Mouse (Mus musculus) left cerebral cortex, adult 9 months (tissue): Measurements from ENCODE around the gene Runx1.

Experiments
- DNase-seq, 2 experiments: peaks; one replicate each; pipeline ENCODE4 v3.0.0; 2022; ENCODE audit warnings: low spot score in 2 of 2

Runx1 gene

DNA sequence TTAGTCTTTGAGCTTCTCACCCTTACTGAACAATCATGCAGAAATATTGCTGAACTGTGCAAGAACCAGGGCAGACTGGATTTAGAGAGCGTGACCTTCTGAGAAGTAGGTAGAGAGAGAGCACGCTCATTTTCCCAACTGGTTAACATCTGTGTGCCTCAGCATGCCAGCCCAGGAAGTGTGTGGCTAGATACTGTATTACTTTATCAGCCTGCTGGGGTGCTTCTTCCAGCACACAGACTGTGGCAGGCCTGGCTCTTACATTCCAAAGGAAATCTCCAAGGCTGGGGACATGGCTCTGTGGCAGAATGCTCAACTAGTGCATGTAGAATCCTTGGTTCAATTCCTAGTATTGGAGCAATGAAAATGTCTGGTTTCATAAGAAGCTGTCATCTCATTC, 78.9 kb downstream of the Runx1 start:
- no peak for DNase-seq

DNA sequence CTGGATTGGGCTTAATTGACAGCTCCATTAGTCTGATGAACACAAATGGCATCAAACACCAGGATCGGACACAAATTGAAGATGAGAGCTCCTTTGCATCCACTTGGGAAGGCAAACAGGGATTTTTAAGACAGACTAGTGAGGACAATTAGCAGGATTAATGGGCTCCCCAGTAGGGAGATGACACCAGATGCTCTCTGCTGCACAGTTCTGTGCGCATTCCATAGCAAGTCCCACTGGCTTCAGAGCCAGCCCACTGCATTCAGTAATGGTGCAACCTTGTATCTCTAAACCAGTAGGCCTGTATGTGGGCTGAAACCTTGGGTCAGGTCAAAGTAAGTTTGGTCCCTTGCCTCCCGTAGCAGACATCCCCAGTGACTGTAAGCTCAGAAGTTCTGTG, 80.7 kb downstream of the Runx1 start:
- DNase-seq = no peak

DNA sequence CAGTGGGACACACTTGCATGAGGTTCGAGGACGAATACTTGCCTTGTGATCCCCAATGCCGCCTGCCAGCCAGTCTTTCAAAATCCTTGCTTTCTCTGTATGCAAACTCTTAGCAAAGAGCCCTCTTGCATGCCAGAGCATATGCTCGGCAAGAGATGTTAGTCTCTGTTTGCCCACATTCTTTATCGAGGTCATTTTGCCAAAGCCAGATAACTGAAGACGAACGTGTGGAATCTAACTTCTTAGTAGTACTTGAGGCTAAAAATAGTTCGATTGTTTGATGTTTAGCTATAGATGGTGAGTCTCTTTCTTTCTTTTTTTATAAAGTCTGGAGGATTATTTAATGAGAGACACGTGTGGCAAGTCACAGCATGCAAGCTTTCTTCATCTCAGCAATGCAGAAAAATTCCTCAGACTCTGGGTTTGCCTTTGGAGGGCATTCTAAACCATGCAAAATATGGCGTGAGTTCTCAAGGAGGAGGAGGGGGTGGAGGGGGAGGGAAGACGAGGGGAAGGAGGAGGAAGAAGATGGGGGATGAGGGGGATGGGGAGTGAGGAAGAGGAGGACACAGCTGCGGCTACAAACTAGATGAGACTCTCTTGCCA, 81.7 kb downstream of the Runx1 start:
- no peak for DNase-seq

DNA sequence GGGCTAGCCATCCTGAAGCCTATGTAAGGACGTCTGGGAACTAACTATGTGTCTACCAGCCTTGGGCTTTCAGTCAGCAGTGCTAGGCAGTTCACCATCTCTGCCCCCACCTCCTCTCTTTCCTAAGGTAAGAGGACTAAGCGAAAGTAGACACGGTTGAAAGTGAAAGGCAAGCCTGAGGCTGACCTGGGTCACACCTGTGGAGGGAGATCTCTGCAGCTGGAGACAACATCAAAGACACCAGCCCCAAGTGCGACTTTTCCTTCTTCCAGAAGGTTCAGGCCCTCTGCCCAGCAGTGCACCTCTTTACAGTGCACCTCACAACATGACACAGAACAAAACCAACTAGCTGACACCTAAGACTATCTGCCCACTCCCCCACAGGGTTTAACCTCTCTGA, 82.2 kb downstream of the Runx1 start:
- no peak for DNase-seq

DNA sequence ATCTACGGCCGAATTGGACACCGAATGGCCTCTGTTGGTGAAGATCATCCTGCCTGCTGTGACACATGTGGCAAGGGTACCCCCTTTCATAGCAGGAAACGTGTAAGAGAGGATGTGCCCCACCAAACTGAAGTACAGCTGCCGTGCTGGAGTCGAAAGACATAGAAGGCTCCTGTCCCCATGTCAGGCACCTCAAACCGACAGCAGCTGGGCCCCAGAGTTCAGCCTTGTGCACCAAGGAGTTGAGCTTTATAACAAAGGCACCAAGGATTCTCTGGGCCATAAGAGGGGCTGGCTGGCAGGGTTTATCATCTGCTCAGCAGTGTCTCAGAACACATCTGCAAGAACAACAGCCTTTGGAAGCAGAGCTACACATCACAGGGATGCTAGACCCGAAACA, 84.6 kb downstream of the Runx1 start:
- no peak for DNase-seq

DNA sequence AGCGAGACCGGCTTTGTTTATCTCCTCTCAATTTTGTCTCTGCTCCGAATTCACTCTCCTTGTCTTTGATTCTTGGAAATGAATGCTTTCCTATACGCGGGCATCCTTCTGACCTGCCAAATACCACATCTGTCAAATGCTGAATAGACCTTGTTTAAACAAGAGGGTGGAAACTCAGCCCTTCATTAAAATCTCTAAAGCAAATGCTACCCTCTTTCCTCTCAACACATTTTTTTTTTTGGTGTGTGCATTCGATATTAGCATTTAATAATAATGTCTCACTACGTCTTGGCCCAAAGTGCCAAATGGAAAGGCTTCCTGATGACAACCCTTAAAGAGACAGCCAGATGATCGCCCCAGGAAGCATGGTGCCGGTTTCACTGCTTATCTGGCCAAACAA, 85.4 kb downstream of the Runx1 start:
- DNase-seq = no peak

- DNase-seq = peak in 1 of 2 experiments; percentile 9
Observed at GRCm38 (mm10) chr16:92739997-92740396, 86.0 kb downstream of the Runx1 start.

- no peak for DNase-seq
Observed at GRCm38 (mm10) chr16:92739071-92739793, 86.7 kb downstream of the Runx1 start.

DNA sequence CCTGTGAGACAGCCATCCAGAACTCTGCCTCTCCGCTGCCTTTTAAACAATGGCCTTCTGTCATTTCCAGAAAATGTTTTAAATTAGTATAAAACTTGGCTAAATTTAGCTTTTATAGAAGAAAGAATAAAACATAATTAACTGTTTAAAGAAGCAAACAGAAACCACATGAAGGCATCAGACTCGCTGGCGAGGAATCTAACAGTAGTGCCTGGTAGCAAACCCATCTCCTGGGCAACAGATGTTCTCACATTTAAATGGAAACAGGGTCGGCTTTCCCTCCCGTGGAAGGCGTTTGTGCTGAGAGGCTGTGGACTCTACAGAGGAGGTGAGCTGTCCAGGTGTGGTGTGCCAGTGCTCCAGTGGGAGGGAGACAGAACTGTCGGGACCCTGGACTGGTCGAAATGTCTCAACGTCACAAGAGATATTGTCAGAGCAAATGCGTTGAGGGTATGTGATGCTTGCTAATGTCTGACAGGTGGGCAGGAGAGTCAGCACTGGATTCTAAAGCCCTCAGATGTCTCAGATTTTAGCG, 87.4 kb downstream of the Runx1 start:
- DNase-seq = no peak

GRCm38 (mm10) chr16:92726870-92727269, 99.1 kb downstream of the Runx1 start:
- no peak for DNase-seq

DNA sequence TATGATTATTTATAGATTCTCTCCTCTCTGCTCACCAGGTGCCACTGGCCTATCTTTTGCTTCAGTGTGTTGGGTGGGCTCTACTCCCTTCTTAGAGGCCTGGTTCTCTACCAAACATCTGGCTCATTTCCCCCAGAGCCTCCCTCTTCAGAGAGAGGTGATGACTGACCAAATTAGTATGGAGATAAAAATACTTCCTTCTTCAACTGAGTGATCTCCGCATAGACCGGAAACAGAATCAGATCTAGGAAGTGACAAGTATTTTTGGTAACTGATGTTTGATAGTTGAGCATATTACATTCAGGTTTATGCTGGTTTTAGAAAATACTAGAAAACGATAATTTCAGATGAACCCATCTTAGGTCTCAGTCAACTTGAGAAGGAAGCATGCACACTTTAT, 101.4 kb downstream of the Runx1 start:
- DNase-seq = no peak

- DNase-seq = no peak
Observed at GRCm38 (mm10) chr16:92720678-92721077, 105.3 kb downstream of the Runx1 start.

- DNase-seq = no peak
Observed at GRCm38 (mm10) chr16:92719725-92720124, 106.2 kb downstream of the Runx1 start.

- peak in 1 of 2 experiments; percentile 43 for DNase-seq
Observed at GRCm38 (mm10) chr16:92715599-92716483, 110.1 kb downstream of the Runx1 start.

- DNase-seq = no peak
Observed at GRCm38 (mm10) chr16:92710161-92710560, 115.8 kb downstream of the Runx1 start.

- DNase-seq = no peak
Observed at GRCm38 (mm10) chr16:92708718-92709117, 117.2 kb downstream of the Runx1 start.

GRCm38 (mm10) chr16:92707712-92708111, 118.2 kb downstream of the Runx1 start:
- DNase-seq = no peak

- no peak for DNase-seq
Observed at GRCm38 (mm10) chr16:92707146-92707545, 118.8 kb downstream of the Runx1 start.

DNA sequence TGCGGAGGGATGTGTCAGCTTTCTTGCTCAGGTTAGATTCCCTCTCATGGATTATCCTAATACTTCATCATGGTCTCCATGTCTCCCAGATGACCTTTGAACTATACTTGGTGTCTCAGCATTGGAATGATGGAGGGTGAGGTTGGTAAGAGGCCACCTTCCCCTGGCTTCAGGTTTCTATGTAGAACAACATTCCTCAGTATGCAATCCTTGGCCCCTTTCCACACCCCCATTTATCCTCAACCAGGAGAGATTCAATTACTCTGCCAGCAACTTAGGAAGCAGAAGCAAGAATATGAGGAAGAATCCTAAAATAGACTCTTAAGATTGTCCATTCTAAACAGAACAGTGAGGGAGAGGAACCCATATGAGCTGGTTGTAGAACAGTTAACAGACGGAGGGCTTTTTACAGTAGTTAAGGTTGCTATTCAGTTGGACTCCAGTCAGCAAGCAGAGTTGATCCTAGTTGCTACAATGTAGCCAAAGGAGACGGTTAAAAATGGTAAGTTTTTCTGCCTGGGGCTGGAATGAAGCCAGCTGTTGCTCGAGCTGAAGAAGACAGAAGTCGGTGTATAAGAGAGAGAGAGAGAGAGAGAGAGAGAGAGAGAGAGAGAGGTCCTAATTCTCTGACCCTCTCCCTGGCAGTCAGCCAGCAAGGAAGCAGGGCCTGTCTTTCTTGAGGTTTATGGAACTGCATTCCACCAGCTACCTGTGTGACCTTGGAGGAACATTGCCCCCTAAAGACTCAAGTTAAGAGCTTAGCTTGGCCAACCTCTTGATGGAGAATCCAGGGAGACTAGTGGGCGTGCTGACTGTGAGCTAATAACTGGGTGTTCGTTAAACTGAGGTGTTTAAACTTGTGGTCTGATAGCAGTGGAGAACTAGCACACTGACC, 120.1 kb downstream of the Runx1 start:
- DNase-seq = no peak

DNA sequence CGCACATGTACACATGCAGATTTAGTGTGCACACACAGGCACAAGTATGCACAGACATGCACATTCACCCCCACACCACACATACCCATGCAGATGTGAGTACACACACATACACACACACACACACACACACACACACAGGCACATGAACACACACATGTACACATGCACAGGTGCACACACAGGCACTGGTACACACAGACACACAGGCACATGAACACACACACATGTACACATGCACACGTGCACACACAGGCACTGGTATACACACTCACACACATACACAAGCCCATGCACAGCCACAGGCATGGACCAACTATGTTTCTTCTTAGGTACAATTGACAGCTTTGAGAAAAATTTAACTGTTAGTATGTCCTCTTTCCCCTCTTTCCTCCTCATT, 122.1 kb downstream of the Runx1 start:
- DNase-seq = no peak
